Mouse (Mus musculus): ENCODE measurements around the gene App. TPM values are rescaled to one million over a fixed set of nuclear protein-coding genes. Genes with fewer than 3 reads are reported as not detected.

Gene App
- polyA plus RNA-seq, 1 experiment from 2014 or later: 287 TPM

DNA sequence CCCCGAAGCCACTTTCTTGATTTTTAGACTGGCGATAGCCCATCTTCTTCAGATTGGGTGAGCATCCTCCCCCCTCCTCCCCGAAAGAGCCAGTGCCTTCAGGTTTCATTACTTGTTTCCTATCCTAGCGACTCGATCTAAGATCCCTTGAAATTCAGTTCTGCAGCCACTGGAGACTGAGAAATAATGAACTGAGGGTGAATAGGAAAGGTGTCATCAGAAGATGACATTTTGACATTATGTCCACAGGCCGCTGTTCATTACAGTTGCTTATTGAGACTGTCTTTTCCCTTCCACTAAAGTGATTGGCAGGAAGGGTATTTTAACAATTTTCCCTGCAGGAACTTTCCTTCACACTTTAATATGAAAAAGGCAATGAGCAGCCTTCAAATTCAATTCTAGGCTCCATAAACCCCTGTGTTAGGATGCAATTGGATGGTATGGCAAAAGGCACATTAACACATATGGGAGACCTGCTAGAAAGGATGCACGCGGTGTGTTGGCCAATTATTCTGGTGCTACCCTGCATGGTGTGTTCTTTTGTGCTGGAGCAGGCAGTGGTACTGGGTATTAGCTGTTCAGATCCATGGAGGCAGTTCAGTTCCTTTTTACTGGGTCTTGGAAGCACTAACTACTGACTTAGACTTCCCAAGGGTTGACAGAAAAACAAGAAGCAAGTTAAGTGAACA, 261.9 kb downstream of the App start:
- Histone ChIP-seq H3K4me2 (ENCODE audit: low read length) (no peak overlapping the region), H3K36me3 (ENCODE audit: control insufficient read depth, insufficient read depth) (no peaks in the 10 kb centered on the region), H3K4me3 (replicated peaks; ENCODE audit: low read length) (no peak overlapping the region), H3K27me3 (replicated peaks; ENCODE audit: control insufficient read depth, insufficient read depth, low read length) (no peaks in the 10 kb centered on the region), H3K9me3 (ENCODE audit: control insufficient read depth, low read length) (no peaks in the 10 kb centered on the region), H3K27ac (ENCODE audit: low read length) (no peak overlapping the region), H3K9ac (replicated peaks; ENCODE audit: low read depth, low read length) (no peak overlapping the region), H3K4me1 (replicated peaks; ENCODE audit: control insufficient read depth, insufficient read depth, low read length) (no peaks in the 10 kb centered on the region)
- no peak for ATAC-seq
- WGBS: 90% methylated on average over 8 of the region's 8 CpGs

DNA sequence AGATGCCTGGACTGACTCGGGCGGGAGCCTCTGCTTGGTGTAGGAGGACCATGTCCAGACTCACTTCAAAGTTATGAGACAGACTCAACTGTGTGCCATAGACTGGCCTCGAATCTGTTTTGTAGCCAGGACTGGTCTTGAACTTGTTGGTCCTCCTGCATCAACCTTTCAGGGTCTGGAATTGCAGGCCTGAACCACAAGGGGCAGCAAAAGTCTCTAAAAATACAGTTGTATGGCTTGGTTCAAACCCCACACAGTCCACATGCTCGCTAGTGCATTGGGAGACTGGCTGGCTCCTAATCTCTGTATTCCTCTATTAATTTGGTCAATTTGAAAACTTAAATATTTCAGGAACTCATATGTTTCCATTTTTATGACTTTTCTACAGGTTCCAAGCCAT, 270.6 kb downstream of the App start:
- Histone ChIP-seq H3K9ac (replicated peaks; ENCODE audit: low read depth, low read length) (no peak overlapping the region), H3K4me1 (replicated peaks; ENCODE audit: control insufficient read depth, insufficient read depth, low read length) (no peaks in the 10 kb centered on the region), H3K4me2 (ENCODE audit: low read length) (no peak overlapping the region), H3K27me3 (replicated peaks; ENCODE audit: control insufficient read depth, insufficient read depth, low read length) (no peaks in the 10 kb centered on the region), H3K4me3 (replicated peaks; ENCODE audit: low read length) (no peak overlapping the region), H3K27ac (ENCODE audit: low read length) (no peak overlapping the region), H3K36me3 (ENCODE audit: control insufficient read depth, insufficient read depth) (no peaks in the 10 kb centered on the region), H3K9me3 (ENCODE audit: control insufficient read depth, low read length) (no peaks in the 10 kb centered on the region)
- 90% methylated on average over 4 of the region's 4 CpGs for WGBS
- ATAC-seq: no peak

Data from forebrain, embryonic 16.5 days (tissue).